Mouse (Mus musculus) ES-E14 (cell line): ENCODE measurements at regions not wholly inside any gene's neighbourhood (a gene's known extent, or its start where the extent isn't known, plus 50 kb on each side); places are given as distances from the start of the nearest gene placed in this dataset.

Experiments used
- CHD2 ChIP-seq: IDR thresholded peaks from 2 replicates; pipeline ENCODE4 v1.6.1; 2014; ENCODE audit warnings: mild to moderate bottlenecking, low read depth, low read length, inconsistent platforms
- HCFC1 ChIP-seq: IDR thresholded peaks from 2 replicates; pipeline ENCODE4 v1.6.1; 2012; ENCODE audit warnings: low read length, inconsistent platforms, borderline replicate concordance; ENCODE audit not compliant: insufficient read depth
- MAFK ChIP-seq: IDR thresholded peaks from 2 replicates; pipeline ENCODE4 v1.6.1; 2014; ENCODE audit warnings: mild to moderate bottlenecking, low read depth, low read length, inconsistent platforms; ENCODE audit not compliant: insufficient read depth
- ZC3H11A ChIP-seq: IDR thresholded peaks from 2 replicates; pipeline ENCODE4 v1.6.1; 2012; ENCODE audit warnings: low read depth, mild to moderate bottlenecking, inconsistent platforms, low read length, borderline replicate concordance
- ZNF384 ChIP-seq: IDR thresholded peaks from 2 replicates; pipeline ENCODE4 v1.6.1; 2012; ENCODE audit warnings: low read depth, low read length, inconsistent platforms

- TF ChIP-seq MAFK (no peak), ZNF384 (no peak), ZC3H11A (no peak), CHD2 (no peak), HCFC1 (no peak)
These were observed 303.5 kb downstream of the Tns1 start for GRCm38 (mm10) chr1:73820701-73821100.
